Comparison of ENCODE assay signal across 19 mouse cellular contexts in genomic region chr3:10126036-10126435, GRCm38 (mm10). TPM values are rescaled to one million over a fixed set of nuclear protein-coding genes. Genes with fewer than 3 reads are reported as not detected.
DNase-seq lines count a peak whose midpoint lies in the region; ATAC-seq lines count a peak whose summit lies in the region.
"Had no signal": no experiment of that assay in that cellular context is flagged by ENCODE, and none has a peak within 500 bp of the region (broad histone marks: within the 10 kb centered on the region; RNA-seq: fewer than 3 reads in every experiment).

No protein-coding gene starts in this region.

- no peak overlapping the region for H3K9ac ChIP-seq in hindbrain, embryonic 15.5 days
- H3K9ac ChIP-seq in hindbrain, embryonic 13.5 days = no peak overlapping the region
- H3K9ac ChIP-seq: heart, embryonic 15.5 days; intestine, embryonic 15.5 days; liver, embryonic 13.5 days had no signal

- H3K4me1 ChIP-seq in hindbrain, embryonic 15.5 days (replicated peaks) = peaks cover 7% of the 10 kb centered on the region; the same call in 1 of the 2 replicates
- H3K4me1 ChIP-seq in hindbrain, embryonic 13.5 days (replicated peaks) = no peaks in the 10 kb centered on the region
- H3K4me1 ChIP-seq: heart, embryonic 15.5 days; intestine, embryonic 15.5 days had no signal

- ATAC-seq in hindbrain, embryonic 15.5 days (ENCODE audit: low FRiP score, low read depth) = no peak
- ATAC-seq in hindbrain, embryonic 13.5 days (ENCODE audit: low FRiP score) = no peak
- ATAC-seq in activated CD4-positive, CD25-positive, alpha-beta regulatory T cell, adult 4 months = no peak
- ATAC-seq: intestine, embryonic 15.5 days had no signal

- peak overlapping the region; percentile 68 for H3K27ac ChIP-seq in hindbrain, embryonic 15.5 days (replicated peaks)
- no peak overlapping the region for H3K27ac ChIP-seq in hindbrain, embryonic 13.5 days
- H3K27ac ChIP-seq: heart, embryonic 15.5 days; intestine, embryonic 15.5 days; liver, embryonic 13.5 days had no signal

- no peaks in the 10 kb centered on the region for H3K9me3 ChIP-seq in hindbrain, embryonic 15.5 days
- H3K9me3 ChIP-seq in hindbrain, embryonic 13.5 days = no peaks in the 10 kb centered on the region
- H3K9me3 ChIP-seq: heart, embryonic 15.5 days; intestine, embryonic 15.5 days; liver, embryonic 13.5 days had no signal

- H3K4me2 ChIP-seq in hindbrain, embryonic 15.5 days = no peak overlapping the region
- H3K4me2 ChIP-seq in hindbrain, embryonic 13.5 days = no peak overlapping the region
- H3K4me2 ChIP-seq: heart, embryonic 15.5 days; intestine, embryonic 15.5 days; liver, embryonic 13.5 days had no signal

- WGBS in hindbrain, embryonic 15.5 days = 82% methylated on average over 2 of the region's 2 CpGs
- WGBS in hindbrain, embryonic 13.5 days = 87% methylated on average over 2 of the region's 2 CpGs

- peak; percentile 21 for DNase-seq in kidney, postnatal 14 days
- no peak for DNase-seq in kidney, adult 11 months
- DNase-seq in 3134 (ENCODE audit: extremely low read depth, insufficient read length, low spot score) (peak; percentile 71), NIH3T3 (ENCODE audit: low read depth) (peak; percentile 72)
- DNase-seq in natural killer cell, adult 2 months (ENCODE audit: low spot score in 2 of 2) = no peak
- DNase-seq: adrenal gland, adult 8-10 months; cerebellum, adult 11-12 months; cerebellum, postnatal 10 days; heart, postnatal 4 days; kidney, postnatal 10 days; liver, embryonic 13.5 days; lung, adult 2 months; right cerebral cortex, postnatal 14 days; spleen, adult 18-20 months had no signal

- no peak overlapping the region for H3K4me3 ChIP-seq in hindbrain, embryonic 15.5 days
- H3K4me3 ChIP-seq in hindbrain, embryonic 13.5 days = no peak overlapping the region
- H3K4me3 ChIP-seq: heart, embryonic 15.5 days; intestine, embryonic 15.5 days; liver, embryonic 13.5 days had no signal

- no peaks in the 10 kb centered on the region for H3K27me3 ChIP-seq in hindbrain, embryonic 15.5 days
- H3K27me3 ChIP-seq in hindbrain, embryonic 13.5 days = no peaks in the 10 kb centered on the region
- H3K27me3 ChIP-seq: heart, embryonic 15.5 days; intestine, embryonic 15.5 days had no signal

- no peaks in the 10 kb centered on the region for H3K36me3 ChIP-seq in hindbrain, embryonic 15.5 days
- H3K36me3 ChIP-seq in hindbrain, embryonic 13.5 days = no peaks in the 10 kb centered on the region
- H3K36me3 ChIP-seq: heart, embryonic 15.5 days; intestine, embryonic 15.5 days; liver, embryonic 13.5 days had no signal

RNA-seq across cellular contexts. Expression of gene Gm9833, which starts 38.1 kb away (rescaled TPM):
- polyA plus RNA-seq in hindbrain, embryonic 15.5 days (2015; fragmentation: Nextera tagmentation; extraction: Ambion mirVana) = 5.9 and 6.0 TPM in 2 replicates
- polyA plus RNA-seq in hindbrain, embryonic 13.5 days (2015; fragmentation: Nextera tagmentation; extraction: Ambion mirVana) = 6.8 and 7.6 TPM in 2 replicates
- under 1 TPM in 1 of 2 experiments, not detected in 1; 0.54 TPM for polyA plus RNA-seq in activated CD4-positive, CD25-positive, alpha-beta regulatory T cell, adult 4 months (2017; shearing (Covaris generic))

Comparison
In these comparisons a context has a peak if more than half of its experiments do, and no peak if none do; other contexts are left out.
1. DNase-seq: peak in kidney, postnatal 14 days (single experiment), 3134 (single experiment) and NIH3T3 (single experiment); none in kidney, adult 11 months (single experiment) and natural killer cell, adult 2 months (0 of 2).